Mouse (Mus musculus) neural tube, embryonic 11.5 days (tissue): ENCODE measurements around the gene Myom3. TPM values are rescaled to one million over a fixed set of nuclear protein-coding genes. Genes with fewer than 3 reads are reported as not detected.

Experiments used
- ATAC-seq: fragments of 200-750 bp; cut with Nextera tagmentation; 2 replicates; pipeline ENCODE4 v1.8.0; 2017; ENCODE audit warnings: moderate number of reproducible peaks, mild to moderate bottlenecking, moderate TSS enrichment, moderate library complexity; ENCODE audit not compliant: insufficient read depth, low FRiP score, low TSS enrichment
- DNase-seq: peaks from one replicate; pipeline ENCODE4 v3.0.0-alpha.2; 2015; ENCODE audit warnings: low spot score
- H3K27ac ChIP-seq: fragments of 300-500 bp; sonication (generic); 2 replicates; pipeline ENCODE4 v1.5.1; 2014; ENCODE audit warnings: low read depth, mild to moderate bottlenecking, low read length
- H3K27me3 ChIP-seq: fragments of 300-500 bp; sonication (generic); 2 replicates; pipeline ENCODE4 v1.6.1; 2014; ENCODE audit warnings: mild to moderate bottlenecking, low read length, mixed read lengths; ENCODE audit not compliant: control insufficient read depth, insufficient read depth
- H3K36me3 ChIP-seq: fragments of 300-500 bp; sonication (generic); 2 replicates; pipeline ENCODE4 v1.6.1; 2014; ENCODE audit warnings: mild to moderate bottlenecking, low read length, moderate library complexity, mixed read lengths; ENCODE audit not compliant: control insufficient read depth, insufficient read depth
- H3K4me1 ChIP-seq: fragments of 300-500 bp; sonication (generic); 2 replicates; pipeline ENCODE4 v1.6.1; 2014; ENCODE audit warnings: low read length, mixed read lengths; ENCODE audit not compliant: control insufficient read depth, insufficient read depth
- H3K4me2 ChIP-seq: fragments of 300-500 bp; sonication (generic); 2 replicates; pipeline ENCODE4 v1.6.1; 2014; ENCODE audit warnings: low read depth, mild to moderate bottlenecking, moderate library complexity
- H3K4me3 ChIP-seq: fragments of 300-500 bp; sonication (generic); 2 replicates; pipeline ENCODE4 v1.5.1; 2014; ENCODE audit warnings: low read depth, low read length
- H3K9ac ChIP-seq: fragments of 300-500 bp; sonication (generic); 2 replicates; pipeline ENCODE4 v1.6.1; 2014; ENCODE audit warnings: mild to moderate bottlenecking, low read length
- H3K9me3 ChIP-seq: fragments of 300-500 bp; sonication (generic); 2 replicates; pipeline ENCODE4 v1.6.1; 2016; ENCODE audit warnings: low read length; ENCODE audit not compliant: control insufficient read depth
- WGBS: fragments of 180-500 bp; shearing (Covaris S2); extraction: QIAGEN DNeasy Blood & Tissue Kit; methylation state at CpG from one replicate; pipeline ENCODE4 v1.1.7; 2014; 5-methylcytosine and 5-hydroxymethylcytosine counted together
- polyA plus RNA-seq: library from polyadenylated mRNA; unstranded; fragments of >200 nt; fragmentation: Nextera tagmentation; extraction: Ambion mirVana; gene quantifications from 2 replicates; pipeline ENCODE4 v1.2.1, GENCODE M21; 2014

Myom3 gene
- polyA plus RNA-seq, 1 experiment from 2014 or later: 0.62 TPM

GRCm38 (mm10) chr4:135804169-135804568, 44.7 kb downstream of the Myom3 start:
- Histone ChIP-seq H3K4me1 (no peaks in the 10 kb centered on the region), H3K9me3 (no peaks in the 10 kb centered on the region), H3K4me2 (no peak overlapping the region), H3K4me3 (no peak overlapping the region), H3K27ac (no peak overlapping the region), H3K27me3 (no peaks in the 10 kb centered on the region), H3K36me3 (no peaks in the 10 kb centered on the region), H3K9ac (no peak overlapping the region)
- DNase-seq (no peak), ATAC-seq (no peak)
- 90% methylated on average over 5 of the region's 5 CpGs for WGBS

GRCm38 (mm10) chr4:135814896-135815295, 55.4 kb downstream of the Myom3 start:
- H3K9me3 ChIP-seq: no peaks in the 10 kb centered on the region

GRCm38 (mm10) chr4:135816905-135817622, 57.5 kb downstream of the Myom3 start:
- H3K27me3 ChIP-seq: no peaks in the 10 kb centered on the region
- H3K36me3 ChIP-seq: no peaks in the 10 kb centered on the region
- WGBS: 43% methylated on average over 12 of the region's 12 CpGs
- DNase-seq (peak; percentile 49), ATAC-seq (no peak)
- no peak overlapping the region for H3K9ac ChIP-seq
- no peak overlapping the region for H3K4me2 ChIP-seq
- no peaks in the 10 kb centered on the region for H3K4me1 ChIP-seq
- no peak overlapping the region for H3K27ac ChIP-seq
- H3K9me3 ChIP-seq: no peaks in the 10 kb centered on the region
- no peak overlapping the region for H3K4me3 ChIP-seq

More at GRCm38 (mm10) chr4:135814896-135815295, 55.4 kb downstream of the Myom3 start:
- H3K4me2 ChIP-seq: no peak overlapping the region
- 84% methylated on average over 7 of the region's 7 CpGs for WGBS
- H3K27me3 ChIP-seq: no peaks in the 10 kb centered on the region
- H3K9ac ChIP-seq: no peak overlapping the region
- DNase-seq (no peak), ATAC-seq (no peak)
- H3K36me3 ChIP-seq: no peaks in the 10 kb centered on the region
- H3K27ac ChIP-seq: no peak overlapping the region
- H3K4me3 ChIP-seq: no peak overlapping the region
- no peaks in the 10 kb centered on the region for H3K4me1 ChIP-seq

- DNase-seq (no peak), ATAC-seq (no peak)
- Histone ChIP-seq H3K4me3 (no peak overlapping the region), H3K4me1 (no peaks in the 10 kb centered on the region), H3K27me3 (no peaks in the 10 kb centered on the region), H3K36me3 (no peaks in the 10 kb centered on the region), H3K9ac (no peak overlapping the region), H3K27ac (no peak overlapping the region), H3K4me2 (no peak overlapping the region), H3K9me3 (no peaks in the 10 kb centered on the region)
- 77% methylated on average over 3 of the region's 3 CpGs for WGBS
Observed at GRCm38 (mm10) chr4:135818366-135818765, 58.9 kb downstream of the Myom3 start.

- DNase-seq (no peak), ATAC-seq (no peak)
- Histone ChIP-seq H3K4me1 (no peaks in the 10 kb centered on the region), H3K9ac (no peak overlapping the region), H3K36me3 (no peaks in the 10 kb centered on the region), H3K27ac (no peak overlapping the region), H3K4me2 (no peak overlapping the region), H3K9me3 (no peaks in the 10 kb centered on the region), H3K4me3 (no peak overlapping the region), H3K27me3 (no peaks in the 10 kb centered on the region)
- 80% methylated on average over 17 of the region's 17 CpGs for WGBS
Observed at GRCm38 (mm10) chr4:135819826-135820526, 60.5 kb downstream of the Myom3 start.

GRCm38 (mm10) chr4:135821772-135822171, 62.3 kb downstream of the Myom3 start:
- Histone ChIP-seq H3K4me2 (no peak overlapping the region), H3K27ac (no peak overlapping the region), H3K9me3 (no peaks in the 10 kb centered on the region), H3K4me3 (no peak overlapping the region), H3K27me3 (no peaks in the 10 kb centered on the region), H3K36me3 (no peaks in the 10 kb centered on the region), H3K9ac (no peak overlapping the region), H3K4me1 (no peaks in the 10 kb centered on the region)
- no peak for ATAC-seq
- DNase-seq: no peak
- 88% methylated on average over 4 of the region's 4 CpGs for WGBS

GRCm38 (mm10) chr4:135823298-135823697, 63.8 kb downstream of the Myom3 start:
- Histone ChIP-seq H3K4me3 (no peak overlapping the region), H3K9ac (no peak overlapping the region), H3K36me3 (no peaks in the 10 kb centered on the region), H3K4me2 (no peak overlapping the region), H3K27ac (no peak overlapping the region), H3K27me3 (no peaks in the 10 kb centered on the region), H3K9me3 (no peaks in the 10 kb centered on the region), H3K4me1 (no peaks in the 10 kb centered on the region)
- DNase-seq (no peak), ATAC-seq (no peak)
- 66% methylated on average over 2 of the region's 2 CpGs for WGBS

- H3K36me3 ChIP-seq: no peaks in the 10 kb centered on the region
- H3K9ac ChIP-seq: no peak overlapping the region
- DNase-seq: no peak
- H3K4me1 ChIP-seq: no peaks in the 10 kb centered on the region
- no peaks in the 10 kb centered on the region for H3K9me3 ChIP-seq
- 51% methylated on average over 8 of the region's 8 CpGs for WGBS
- ATAC-seq: no peak
- H3K27me3 ChIP-seq: no peaks in the 10 kb centered on the region
- H3K27ac ChIP-seq: no peak overlapping the region
- H3K4me2 ChIP-seq: no peak overlapping the region
- H3K4me3 ChIP-seq: no peak overlapping the region
Observed at GRCm38 (mm10) chr4:135824254-135824653, 64.7 kb downstream of the Myom3 start.

- no peaks in the 10 kb centered on the region for H3K27me3 ChIP-seq
- no peak overlapping the region for H3K4me2 ChIP-seq
- H3K9me3 ChIP-seq: no peaks in the 10 kb centered on the region
- no peak overlapping the region for H3K9ac ChIP-seq
- WGBS: 37% methylated on average over 11 of the region's 11 CpGs
- H3K4me1 ChIP-seq: no peaks in the 10 kb centered on the region
- no peak overlapping the region for H3K27ac ChIP-seq
- DNase-seq (peak; percentile 70), ATAC-seq (no peak)
- no peak overlapping the region for H3K4me3 ChIP-seq
- H3K36me3 ChIP-seq: no peaks in the 10 kb centered on the region
Observed at GRCm38 (mm10) chr4:135828491-135828890, 69.0 kb downstream of the Myom3 start.
